8 mouse cellular contexts compared by ENCODE assay signal in the genomic region with DNA sequence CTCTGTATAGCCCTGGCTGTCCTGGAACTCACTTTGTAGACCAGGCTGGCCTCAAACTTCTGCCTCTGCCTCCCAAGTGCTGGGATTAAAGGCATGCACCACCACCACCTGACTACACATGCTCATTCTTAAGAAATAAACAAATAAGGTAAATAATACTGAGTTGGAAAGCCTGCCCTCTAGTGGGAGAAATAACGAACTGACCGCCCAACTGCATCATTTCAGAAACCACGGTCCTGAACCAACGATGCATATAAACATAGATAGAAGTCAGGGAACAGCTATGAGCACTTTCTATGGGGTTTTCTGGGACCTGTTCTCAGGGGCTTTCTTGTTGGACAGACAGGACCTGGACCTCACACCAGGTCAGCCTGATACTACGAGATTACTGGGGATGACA. TPM values are rescaled to one million over a fixed set of nuclear protein-coding genes. Genes with fewer than 3 reads are reported as not detected.
DNase-seq lines count a peak whose midpoint lies in the region.

No protein-coding gene starts in this region.

- peak; percentile 32 to 39 for DNase-seq in adrenal gland, postnatal 36 days
- DNase-seq in adrenal gland, postnatal 14 days = no peak
- DNase-seq in left cerebral cortex, postnatal 25 days (ENCODE audit: low spot score in 2 of 2) = peak; percentile 39
- DNase-seq in left cerebral cortex, adult 8-10 months (ENCODE audit: low spot score in 2 of 2) = no peak
- DNase-seq in brain, adult 2 months (ENCODE audit: low read depth, low spot score) = peak; percentile 63
- peak; percentile 53 for DNase-seq in forelimb bud, embryonic 11.5 days (ENCODE audit: low read depth, low spot score)
- DNase-seq in lung, postnatal 10 days = peak; percentile 49
- no peak for DNase-seq in yolk sac, embryonic 10.5 days (ENCODE audit: low spot score)

- intact Hi-C loops in left cerebral cortex, postnatal 25 days (cut with DNase I) = loop anchor here (2.0 kb wide), 1 partner anchor 202 kb away; no protein-coding TSS in a partner anchor

RNA-seq across cellular contexts. Expression of a gene that starts 25.6 kb away (rescaled TPM):
- total RNA-seq in adrenal gland, postnatal 36 days (2021) = 100 to 1,000 TPM; 122 to 238 TPM
- 172 and 203 TPM in 2 replicates for total RNA-seq in adrenal gland, postnatal 14 days (2021)
- 10 to 100 TPM; 31.9 to 42.4 TPM for total RNA-seq in left cerebral cortex, postnatal 25 days (2021)
- total RNA-seq in left cerebral cortex, adult 8-10 months (2022) = 10 to 100 TPM; 32.2 to 35.0 (median 33.7) TPM

Comparison
In these comparisons a context has a peak if more than half of its experiments do, and no peak if none do; other contexts are left out.
1. DNase-seq: peak in adrenal gland, postnatal 36 days (2 of 2), left cerebral cortex, postnatal 25 days (2 of 2), brain, adult 2 months (single experiment), forelimb bud, embryonic 11.5 days (single experiment) and lung, postnatal 10 days (single experiment); none in adrenal gland, postnatal 14 days (single experiment), left cerebral cortex, adult 8-10 months (0 of 2) and yolk sac, embryonic 10.5 days (single experiment).